Mouse (Mus musculus) stomach, postnatal 0 days (tissue): ENCODE results near the gene Grhpr.

Source experiments
- CTCF ChIP-seq: IDR thresholded peaks from 2 replicates; pipeline ENCODE4 v1.5.1; 2016; ENCODE audit warnings: antibody characterized with exemption, low read depth, mild to moderate bottlenecking, moderate library complexity
- EP300 ChIP-seq: optimal IDR thresholded peaks from 2 replicates; pipeline ENCODE3; 2016; ENCODE audit warnings: antibody characterized with exemption

DNA sequence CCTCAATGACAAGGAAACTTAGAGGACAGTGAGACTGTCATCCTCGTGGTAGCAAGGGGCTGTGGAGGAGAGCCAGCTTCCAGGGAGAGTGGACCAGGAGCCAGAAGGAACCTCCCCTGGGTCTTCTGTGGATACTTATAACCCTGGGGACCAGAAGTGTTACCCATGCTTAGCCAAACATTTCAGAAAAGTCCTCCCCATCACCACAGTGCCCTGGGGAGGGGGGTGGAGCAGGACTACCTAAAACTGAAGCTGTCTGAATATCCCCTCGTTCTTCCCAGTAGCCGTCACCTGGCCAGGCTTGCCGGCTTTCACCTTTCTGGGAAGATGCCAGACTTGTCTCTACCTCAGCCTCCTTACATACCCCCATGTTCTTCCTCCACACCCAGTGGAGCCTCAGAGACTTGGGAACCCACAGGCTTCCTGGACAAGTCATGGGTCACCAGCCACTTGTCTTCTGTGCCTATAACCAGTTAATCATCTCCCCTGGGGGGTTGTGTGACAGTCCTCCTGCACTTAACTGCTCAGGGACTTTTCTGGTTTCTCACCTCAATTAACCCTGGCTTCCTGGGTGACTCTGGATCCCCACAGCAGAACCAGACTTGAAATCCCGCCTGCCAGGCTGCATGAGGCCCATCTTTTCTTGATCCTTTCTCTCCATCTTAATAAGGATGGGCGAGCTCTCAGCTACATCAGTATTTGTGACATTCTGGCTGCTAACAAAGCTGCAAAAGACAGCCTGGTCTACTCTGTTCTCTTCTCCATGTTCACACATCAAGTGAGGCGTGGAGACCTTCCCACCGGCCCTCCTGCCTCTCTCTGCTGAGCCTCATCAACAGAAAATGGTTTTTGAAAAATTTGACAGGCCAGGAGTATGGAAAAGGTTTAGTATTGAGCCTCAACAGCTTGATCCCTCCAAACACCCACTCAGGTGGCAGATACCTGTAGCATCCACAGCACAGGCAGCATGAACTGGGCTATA, 42.5 kb upstream of the Grhpr start:
- TF ChIP-seq EP300 (no peak), CTCF (no peak)
